Mouse (Mus musculus) MEL (cell line): ENCODE measurements around the gene Arsg. TPM values are rescaled to one million over a fixed set of nuclear protein-coding genes. Genes with fewer than 3 reads are reported as not detected.

ENCODE experiments used
- DNase-seq: peaks from one replicate; pipeline ENCODE4 v3.0.0; 2011; ENCODE audit warnings: low read depth, low spot score
- H3K27ac ChIP-seq: 2 replicates; pipeline ENCODE4 v1.5.1; 2012; ENCODE audit warnings: low read depth, mild to moderate bottlenecking, control low read depth, low read length, moderate library complexity; ENCODE audit not compliant: control insufficient read depth
- H3K27me3 ChIP-seq, 2 experiments: fragments of 150-350 bp in 1 of 2; sonication (generic) in 1 of 2; 2 replicates each; pipeline ENCODE4 v1.6.1; 2012; ENCODE audit warnings: low read length in 2 of 2, mild to moderate bottlenecking in 2 of 2, improper control_type of control experiment in 1 of 2, moderate library complexity in 1 of 2; ENCODE audit not compliant: insufficient read depth in 2 of 2, control insufficient read depth in 1 of 2
- H3K36me3 ChIP-seq, 2 experiments: 2 replicates each; pipeline ENCODE4 v1.6.1; 2012 to 2014; ENCODE audit warnings: low read length in 2 of 2, improper control_type of control experiment in 1 of 2, inconsistent platforms in 1 of 2, mild to moderate bottlenecking in 1 of 2; ENCODE audit not compliant: insufficient read depth in 2 of 2, control insufficient read depth in 1 of 2
- H3K4me1 ChIP-seq, 2 experiments: fragments of 150-350 bp in 1 of 2; sonication (generic) in 1 of 2; 2 replicates each; pipeline ENCODE4 v1.6.1; 2012; ENCODE audit warnings: low read length in 2 of 2, improper control_type of control experiment in 1 of 2, mild to moderate bottlenecking in 1 of 2; ENCODE audit not compliant: insufficient read depth in 2 of 2, control insufficient read depth in 1 of 2
- H3K4me3 ChIP-seq, 2 experiments: fragments of 150-350 bp in 1 of 2; sonication (generic) in 1 of 2; 2 replicates each; pipeline ENCODE4 v1.5.1; 2012; ENCODE audit warnings: low read depth in 2 of 2, low read length in 2 of 2, mild to moderate bottlenecking in 2 of 2, moderate library complexity in 2 of 2, control low read depth in 1 of 2, improper control_type of control experiment in 1 of 2; ENCODE audit not compliant: control insufficient read depth in 1 of 2, insufficient read depth in 1 of 2
- H3K79me2 ChIP-seq: 2 replicates; pipeline ENCODE4 v1.6.1; 2012; ENCODE audit warnings: mild to moderate bottlenecking, low read length, moderate library complexity; ENCODE audit not compliant: control insufficient read depth, poor library complexity, insufficient read depth
- H3K9ac ChIP-seq: 2 replicates; pipeline ENCODE4 v1.6.1; 2012; ENCODE audit warnings: low read depth, mild to moderate bottlenecking, control low read depth, low read length, moderate library complexity; ENCODE audit not compliant: control insufficient read depth, poor library complexity, severe bottlenecking
- H3K9me3 ChIP-seq: fragments of 150-350 bp; sonication (generic); replicated peaks from 2 replicates; pipeline ENCODE4 v1.6.1; 2012; ENCODE audit warnings: mild to moderate bottlenecking, low read length, improper control_type of control experiment, moderate library complexity; ENCODE audit not compliant: insufficient read depth
- CHD1 ChIP-seq: IDR thresholded peaks from 2 replicates; pipeline ENCODE4 v1.6.1; 2012; ENCODE audit warnings: low read depth, mild to moderate bottlenecking, inconsistent platforms, low read length, improper control_type of control experiment
- CTCF ChIP-seq, 3 experiments: IDR thresholded peaks in 2 of 3; conservative IDR thresholded peaks in 1 of 3; 2 replicates each; pipeline ENCODE4 v1.5.1; 2011 to 2012; ENCODE audit warnings: low read length in 3 of 3, low read depth in 2 of 3, mild to moderate bottlenecking in 2 of 3, improper control_type of control experiment in 1 of 3, inconsistent platforms in 1 of 3, mixed read lengths in 1 of 3, moderate library complexity in 1 of 3; ENCODE audit not compliant: control insufficient read depth in 1 of 3, insufficient read depth in 1 of 3, poor library complexity in 1 of 3, severe bottlenecking in 1 of 3
- E2F4 ChIP-seq: IDR thresholded peaks from 2 replicates; pipeline ENCODE4 v1.6.1; 2011; ENCODE audit warnings: low read depth, low read length, improper control_type of control experiment, borderline replicate concordance
- ELF1 ChIP-seq: IDR thresholded peaks from 2 replicates; pipeline ENCODE4 v1.6.1; 2014; ENCODE audit warnings: low read depth, mild to moderate bottlenecking, inconsistent platforms, low read length, improper control_type of control experiment, moderate library complexity
- EP300 ChIP-seq, 2 experiments: IDR thresholded peaks; 2 replicates each; pipeline ENCODE4 v1.6.1; 2011; ENCODE audit warnings: improper control_type of control experiment in 2 of 2, low read length in 2 of 2, low read depth in 1 of 2, mild to moderate bottlenecking in 1 of 2
- ETS1 ChIP-seq: IDR thresholded peaks from 2 replicates; pipeline ENCODE4 v1.6.1; 2012; ENCODE audit warnings: low read depth, mild to moderate bottlenecking, inconsistent platforms, low read length, improper control_type of control experiment, moderate library complexity
- GABPA ChIP-seq: IDR thresholded peaks from 2 replicates; pipeline ENCODE4 v1.6.1; 2012; ENCODE audit warnings: low read depth, mild to moderate bottlenecking, inconsistent platforms, low read length, improper control_type of control experiment, moderate library complexity
- MAZ ChIP-seq: IDR thresholded peaks from 2 replicates; pipeline ENCODE4 v1.6.1; 2012; ENCODE audit warnings: low read depth, mild to moderate bottlenecking, inconsistent platforms, low read length, improper control_type of control experiment
- MYB ChIP-seq: IDR thresholded peaks from 2 replicates; pipeline ENCODE4 v1.6.1; 2011; ENCODE audit warnings: mild to moderate bottlenecking, low read depth, low read length, improper control_type of control experiment
- MYC ChIP-seq: IDR thresholded peaks from 2 replicates; pipeline ENCODE4 v1.6.1; 2011; ENCODE audit warnings: low read depth, mild to moderate bottlenecking, low read length, improper control_type of control experiment, moderate library complexity
- NRF1 ChIP-seq: IDR thresholded peaks from 2 replicates; pipeline ENCODE4 v1.6.1; 2014; ENCODE audit warnings: low read depth, mild to moderate bottlenecking, inconsistent platforms, low read length, improper control_type of control experiment, moderate library complexity; ENCODE audit not compliant: poor library complexity, insufficient read depth, severe bottlenecking
- POLR2AphosphoS2 ChIP-seq: IDR thresholded peaks from 2 replicates; pipeline ENCODE4 v1.6.1; 2011; ENCODE audit warnings: low read length, improper control_type of control experiment
- SIN3A ChIP-seq: IDR thresholded peaks from 2 replicates; pipeline ENCODE4 v1.6.1; 2012; ENCODE audit warnings: low read length, improper control_type of control experiment, inconsistent platforms
- TBP ChIP-seq: IDR thresholded peaks from 2 replicates; pipeline ENCODE4 v1.8.0; 2011; ENCODE audit warnings: low read depth, low read length, improper control_type of control experiment
- UBTF ChIP-seq: IDR thresholded peaks from 2 replicates; pipeline ENCODE4 v1.6.1; 2012; ENCODE audit warnings: low read depth, mild to moderate bottlenecking, inconsistent platforms, low read length, improper control_type of control experiment, moderate library complexity, borderline replicate concordance; ENCODE audit not compliant: insufficient read depth
- USF2 ChIP-seq, 2 experiments: IDR thresholded peaks; 2 replicates each; pipeline ENCODE4 v1.6.1; 2011 to 2012; ENCODE audit warnings: improper control_type of control experiment in 2 of 2, low read length in 2 of 2, borderline replicate concordance in 1 of 2, inconsistent platforms in 1 of 2, low read depth in 1 of 2, mild to moderate bottlenecking in 1 of 2; ENCODE audit not compliant: insufficient read depth in 1 of 2
- ZC3H11A ChIP-seq: IDR thresholded peaks from 2 replicates; pipeline ENCODE4 v1.6.1; 2012; ENCODE audit warnings: low read depth, mild to moderate bottlenecking, inconsistent platforms, low read length, improper control_type of control experiment
- ZKSCAN1 ChIP-seq: IDR thresholded peaks from 2 replicates; pipeline ENCODE4 v1.6.1; 2012; ENCODE audit warnings: low read depth, mild to moderate bottlenecking, inconsistent platforms, low read length, improper control_type of control experiment, moderate library complexity
- ZMIZ1 ChIP-seq: IDR thresholded peaks from 2 replicates; pipeline ENCODE4 v1.6.1; 2012; ENCODE audit warnings: low read depth, mild to moderate bottlenecking, inconsistent platforms, low read length, improper control_type of control experiment, moderate library complexity
- polyA plus RNA-seq, 2 experiments: library from polyadenylated mRNA; stranded (reverse) in 1 of 2; unstranded in 1 of 2; fragments of >175 nt in 1 of 2; fragments of >200 nt in 1 of 2; gene quantifications; 2 replicates each; pipeline versions ENCODE4 v1.2.1 to v1.2.4; 2012; ENCODE audit warnings: low replicate concordance in 2 of 2, low read depth in 1 of 2; ENCODE audit not compliant: insufficient read length in 2 of 2, insufficient read depth in 1 of 2, missing spikeins in 1 of 2
- total RNA-seq: library from RNA; depleted of rRNA; stranded (reverse); fragments of 300-350 nt; gene quantifications from 2 replicates; pipeline ENCODE4 v1.2.3, GENCODE M21; 2012

The Arsg gene
- total and polyA plus RNA-seq, 3 experiments, result 3.9 to 5.2 TPM; not detected in 1

GRCm38 (mm10) chr11:109593200-109593981 lies 120.2 kb downstream of the Arsg start:
- no peak overlapping the region for H3K9ac ChIP-seq
- DNase-seq, result no peak
- H3K4me3 ChIP-seq, result no peak overlapping the region
- TF ChIP-seq CTCF (IDR thresholded peaks at IDR 0.05 in 2 of 3, conservative IDR thresholded peaks at IDR 0.05 in 1 of 3; ENCODE audit: control insufficient read depth in 1 of 3, insufficient read depth in 1 of 3, low read depth in 2 of 3, low read length in 3 of 3, poor library complexity in 1 of 3, severe bottlenecking in 1 of 3) (no peak), ZKSCAN1 (no peak), MYC (no peak), ELF1 (no peak), SIN3A (no peak), TBP (no peak), ZC3H11A (no peak)
- no peaks in the 10 kb centered on the region for H3K79me2 ChIP-seq
- no peaks in the 10 kb centered on the region for H3K27me3 ChIP-seq
- H3K9me3 ChIP-seq, result no peaks in the 10 kb centered on the region
- H3K27ac ChIP-seq, result no peak overlapping the region
- 0 out of 4 replicates have a peak, but pooled peaks cover 0 to under 1% of the 10 kb centered on the region in 2 experiments for H3K36me3 ChIP-seq
- H3K4me1 ChIP-seq, result peaks cover 0 to under 1% of the 10 kb centered on the region in 2 experiments; a peak in 1 of 4 replicates

- TF ChIP-seq E2F4 (no peak), TBP (no peak), ZMIZ1 (no peak), MAZ (no peak), UBTF (no peak), USF2 (IDR thresholded peaks at IDR 0.05; ENCODE audit: borderline replicate concordance in 1 of 2, insufficient read depth in 1 of 2, low read depth in 1 of 2, low read length in 2 of 2) (no peak), GABPA (no peak), MYB (no peak), EP300 (IDR thresholded peaks at IDR 0.05; ENCODE audit: low read depth in 1 of 2, low read length in 2 of 2) (no peak), ETS1 (no peak), NRF1 (no peak), SIN3A (no peak), POLR2AphosphoS2 (no peak), CHD1 (no peak)
- Histone ChIP-seq H3K27me3 (no peaks in the 10 kb centered on the region), H3K79me2 (no peaks in the 10 kb centered on the region), H3K9ac (no peak overlapping the region), H3K9me3 (no peaks in the 10 kb centered on the region), H3K4me3 (no peak overlapping the region), H3K27ac (no peak overlapping the region), H3K36me3 (no peaks in the 10 kb centered on the region), H3K4me1 (0 out of 4 replicates have a peak, but pooled peaks cover 0 to 2% of the 10 kb centered on the region in 2 experiments)
- no peak for DNase-seq
These were observed 121.6 kb downstream of the Arsg start for GRCm38 (mm10) chr11:109594761-109595160.
